Mouse (Mus musculus) bone marrow, adult 2 months (tissue): ENCODE results near the gene Kcnab3. TPM values are rescaled to one million over a fixed set of nuclear protein-coding genes. Genes with fewer than 3 reads are reported as not detected.
"Not testable (repeated sequence)": the region's sequence is repeated elsewhere in the genome, so short reads cannot be mapped to it uniquely, and the experiment has no call there.

Source experiments
- H3K27ac ChIP-seq: fragments of 200-500 bp; 2 replicates; pipeline ENCODE4 v1.5.1; 2012; ENCODE audit warnings: low read depth, mild to moderate bottlenecking, control low read depth, inconsistent platforms, low read length; ENCODE audit not compliant: control insufficient read depth, poor library complexity, insufficient read depth
- H3K4me1 ChIP-seq: fragments of 200-500 bp; 2 replicates; pipeline ENCODE4 v1.6.1; 2011; ENCODE audit warnings: low read length; ENCODE audit not compliant: control insufficient read depth, insufficient read depth
- H3K4me3 ChIP-seq: fragments of 200-500 bp; replicated peaks from 2 replicates; pipeline ENCODE3; 2011; ENCODE audit warnings: mild to moderate bottlenecking, low read depth, low read length, control low read depth; ENCODE audit not compliant: control insufficient read depth
- CTCF ChIP-seq: fragments of 200-500 bp; IDR thresholded peaks from 2 replicates; pipeline ENCODE4 v1.5.1; 2011; ENCODE audit warnings: low read length, control low read depth; ENCODE audit not compliant: control insufficient read depth, insufficient read depth
- POLR2A ChIP-seq: fragments of 200-500 bp; IDR thresholded peaks from 2 replicates; pipeline ENCODE4 v1.6.1; 2011; ENCODE audit warnings: low read depth, mild to moderate bottlenecking, control low read depth, low read length, borderline replicate concordance; ENCODE audit not compliant: control insufficient read depth
- WGBS: fragments of 180-500 bp; shearing (Covaris S2); methylation state at CpG from one replicate; pipeline ENCODE4 v1.1.7; 2018; 5-methylcytosine and 5-hydroxymethylcytosine counted together
- polyA plus RNA-seq: library from polyadenylated mRNA; stranded (reverse); fragments of >200 nt; gene quantifications from 2 replicates; pipeline ENCODE4 v1.2.4, GENCODE M21; 2011; ENCODE audit warnings: low replicate concordance; ENCODE audit not compliant: missing spikeins, insufficient read depth, insufficient read length

The Kcnab3 gene
- polyA plus RNA-seq, 1 experiment = not detected

DNA sequence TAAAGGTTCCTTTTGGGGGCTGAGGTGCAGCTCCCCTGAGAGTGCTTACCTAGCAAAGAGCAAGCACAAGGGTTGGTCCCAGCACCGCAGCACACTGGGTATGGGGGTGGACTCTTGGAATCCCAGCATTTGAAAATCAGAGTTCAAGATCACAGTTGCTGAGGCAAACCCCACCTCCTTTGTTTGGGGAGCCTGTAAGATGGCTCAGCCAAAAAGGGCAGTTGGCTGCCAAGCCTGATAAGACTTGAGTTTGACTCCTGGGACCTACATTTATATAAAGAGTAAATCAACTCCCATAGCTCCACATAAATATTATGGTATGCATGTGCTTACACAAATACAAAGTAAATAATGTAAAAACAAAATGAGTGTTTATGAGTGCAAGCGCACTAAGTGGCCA is 20.0 kb upstream of the Kcnab3 start:
- no peak for TF ChIP-seq CTCF
- no peak for TF ChIP-seq POLR2A
- 74% methylated on average over 2 of the region's 2 CpGs for WGBS

DNA sequence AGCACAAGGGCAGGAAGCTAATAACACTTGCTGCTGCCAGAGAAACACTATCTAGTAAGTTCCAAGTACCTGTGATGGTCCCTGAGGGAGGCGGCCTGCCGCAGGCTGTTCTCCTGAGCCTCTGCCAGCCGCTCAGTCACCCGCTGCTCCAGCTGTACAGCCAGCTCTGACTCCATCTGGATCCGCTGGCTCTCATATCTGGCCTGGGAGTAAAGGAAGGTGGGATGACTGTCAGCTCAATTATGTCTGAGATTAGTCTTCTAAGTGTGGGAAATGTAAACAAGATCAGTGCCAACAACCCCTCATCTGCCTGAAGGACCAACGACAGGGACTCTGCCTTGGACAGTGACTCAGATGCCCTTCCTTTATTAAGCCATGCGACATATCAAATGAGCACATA is 14.8 kb upstream of the Kcnab3 start:
- 89% methylated on average over 7 of the region's 7 CpGs for WGBS

More for the DNA sequence above, 20.0 kb upstream of the Kcnab3 start:
- H3K27ac ChIP-seq = no peak overlapping the region
- H3K4me3 ChIP-seq = no peak overlapping the region
- H3K4me1 ChIP-seq = no peaks in the 10 kb centered on the region

DNA sequence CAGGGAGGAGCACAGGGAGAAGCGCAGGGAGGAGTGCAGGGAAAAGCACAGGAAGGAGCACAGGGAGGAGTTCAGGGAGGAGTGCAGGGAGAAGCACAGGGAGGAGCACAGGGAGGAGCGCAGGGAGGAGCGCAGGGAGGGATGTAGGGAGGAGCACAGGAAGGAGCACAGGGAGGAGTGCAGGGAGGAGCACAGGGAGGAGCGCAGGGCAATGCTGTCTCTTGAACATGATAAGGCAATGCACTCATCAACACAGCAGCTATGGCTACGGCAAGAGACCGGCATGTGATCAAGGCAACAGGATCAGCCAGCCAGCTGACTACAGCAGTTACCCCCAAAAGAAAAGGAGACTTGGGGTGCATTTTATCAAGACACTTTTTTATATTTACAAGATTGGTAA is 9.7 kb upstream of the Kcnab3 start:
- no peaks in the 10 kb centered on the region for H3K4me1 ChIP-seq
- H3K27ac ChIP-seq = no peak overlapping the region
- 97% methylated on average over 6 of the region's 6 CpGs for WGBS
- TF ChIP-seq POLR2A (no peak), CTCF (no peak)
- H3K4me3 ChIP-seq = no peak overlapping the region

More for the DNA sequence above, 14.8 kb upstream of the Kcnab3 start:
- Histone ChIP-seq H3K4me3 (no peak overlapping the region), H3K27ac (no peak overlapping the region), H3K4me1 (no peaks in the 10 kb centered on the region)
- no peak for TF ChIP-seq CTCF

DNA sequence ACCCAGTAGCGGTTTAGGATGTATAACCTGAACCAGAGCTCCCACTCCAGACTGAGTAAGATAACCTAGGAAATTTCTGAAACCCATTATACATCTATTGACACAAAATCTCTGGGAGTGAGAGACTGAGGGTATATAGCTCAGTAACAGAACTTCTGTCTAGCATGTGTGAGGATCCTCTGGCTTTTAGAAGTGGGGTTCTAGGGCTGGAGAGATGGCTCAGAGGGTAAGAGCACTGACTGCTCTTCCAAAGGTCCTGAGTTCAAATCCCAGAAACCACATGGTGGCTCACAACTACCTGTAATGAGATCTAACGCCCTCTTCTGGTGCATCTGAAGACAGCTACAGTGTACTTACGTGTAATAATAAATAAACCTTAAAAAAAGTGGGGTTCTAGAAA is 8.1 kb upstream of the Kcnab3 start:
- not testable (repeated sequence) for H3K4me3 ChIP-seq, H3K4me1 ChIP-seq, H3K27ac ChIP-seq
- 89% methylated on average over 3 of the region's 3 CpGs for WGBS

DNA sequence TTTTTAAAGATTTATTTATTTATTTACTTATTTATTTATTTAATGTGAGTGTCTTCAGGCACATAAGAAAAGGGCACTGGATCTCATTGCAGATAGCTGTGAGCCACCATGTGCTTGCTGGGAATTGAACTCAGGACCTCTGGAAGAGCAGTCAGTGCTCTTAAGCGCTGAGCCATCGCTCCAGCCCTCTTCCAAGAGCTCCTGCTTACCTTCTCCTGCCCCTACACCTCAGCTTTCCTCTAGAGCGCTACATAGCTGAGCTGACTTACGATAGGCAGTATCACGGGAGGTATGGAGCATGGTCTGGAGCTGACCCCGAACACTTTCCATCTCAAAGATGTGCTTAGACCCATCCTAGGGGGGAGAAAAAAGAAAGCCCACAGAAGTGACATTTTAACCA is 4.5 kb upstream of the Kcnab3 start:
- no peak for TF ChIP-seq POLR2A
- no peak for TF ChIP-seq CTCF
- 94% methylated on average over 6 of the region's 6 CpGs for WGBS
- no peak overlapping the region for H3K4me3 ChIP-seq
- no peaks in the 10 kb centered on the region; the same call in 1 of the 2 replicates for H3K4me1 ChIP-seq
- no peak overlapping the region for H3K27ac ChIP-seq

DNA sequence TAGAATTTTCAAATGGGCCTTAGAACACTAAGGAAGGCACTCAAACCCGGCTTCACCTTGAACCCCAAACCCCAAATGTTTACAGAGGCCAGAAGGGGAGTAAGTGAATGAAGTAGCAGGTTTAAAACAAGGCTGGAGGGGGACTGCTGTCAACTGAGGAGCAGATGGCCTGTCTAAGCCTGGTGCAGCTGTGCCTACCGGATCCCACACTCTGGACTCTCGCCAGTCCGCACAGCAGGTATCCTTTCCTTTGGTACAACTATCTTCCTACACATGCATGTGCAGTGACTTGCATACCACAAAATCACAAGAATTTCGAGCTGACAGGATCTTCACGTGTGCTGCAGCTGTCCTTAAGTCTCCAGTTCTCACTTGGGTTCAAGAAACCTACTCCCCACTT is 4.0 kb upstream of the Kcnab3 start:
- WGBS = 47% methylated on average over 6 of the region's 6 CpGs
- H3K4me1 ChIP-seq = no peaks in the 10 kb centered on the region; the same call in 1 of the 2 replicates
- H3K4me3 ChIP-seq = peak overlapping the region; percentile 21
- no peak overlapping the region for H3K27ac ChIP-seq
- TF ChIP-seq CTCF = no peak

DNA sequence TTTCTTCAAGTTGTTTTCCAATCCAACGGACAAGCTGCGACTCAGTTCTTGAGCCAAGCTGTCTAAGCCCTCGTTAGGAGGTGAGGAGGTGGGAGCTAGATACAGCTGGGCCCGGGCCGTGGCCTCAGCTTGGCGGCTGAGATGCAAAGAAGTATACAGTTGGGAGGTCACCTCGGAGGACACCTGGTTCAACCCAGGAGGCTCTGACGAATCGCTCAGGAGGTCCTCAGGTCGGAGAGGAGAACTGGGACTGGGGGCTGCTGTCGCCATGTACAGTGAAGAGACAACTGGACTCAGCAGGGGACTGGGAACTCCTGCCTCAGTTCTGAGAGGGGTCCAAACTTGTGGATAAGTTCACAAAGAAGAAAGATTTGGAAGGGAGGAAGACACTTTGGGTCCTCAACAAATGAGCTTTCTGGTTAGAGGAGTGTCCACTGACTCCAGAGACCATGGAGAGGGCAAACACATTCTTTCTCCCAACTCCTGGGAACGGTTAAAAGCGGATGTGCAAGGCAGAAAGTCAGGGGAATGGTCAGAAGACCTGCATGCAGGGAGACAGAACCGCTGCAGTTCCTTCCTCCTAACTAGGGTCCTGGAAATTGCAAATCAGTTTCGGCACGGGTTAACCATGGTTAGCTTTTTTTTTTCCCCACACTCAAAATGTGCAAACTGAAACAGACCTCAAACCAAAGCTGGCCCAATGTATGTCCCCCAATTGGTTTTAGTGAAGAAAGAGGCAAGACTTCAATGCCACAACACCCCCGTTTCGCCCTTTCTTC is 3.2 kb upstream of the Kcnab3 start:
- Histone ChIP-seq H3K27ac (peak overlapping the region; percentile 79), H3K4me3 (peak overlapping the region; percentile 74), H3K4me1 (no peaks in the 10 kb centered on the region; the same call in 1 of the 2 replicates)
- 16% methylated on average over 18 of the region's 18 CpGs for WGBS
- no peak for TF ChIP-seq POLR2A
- TF ChIP-seq CTCF = no peak

DNA sequence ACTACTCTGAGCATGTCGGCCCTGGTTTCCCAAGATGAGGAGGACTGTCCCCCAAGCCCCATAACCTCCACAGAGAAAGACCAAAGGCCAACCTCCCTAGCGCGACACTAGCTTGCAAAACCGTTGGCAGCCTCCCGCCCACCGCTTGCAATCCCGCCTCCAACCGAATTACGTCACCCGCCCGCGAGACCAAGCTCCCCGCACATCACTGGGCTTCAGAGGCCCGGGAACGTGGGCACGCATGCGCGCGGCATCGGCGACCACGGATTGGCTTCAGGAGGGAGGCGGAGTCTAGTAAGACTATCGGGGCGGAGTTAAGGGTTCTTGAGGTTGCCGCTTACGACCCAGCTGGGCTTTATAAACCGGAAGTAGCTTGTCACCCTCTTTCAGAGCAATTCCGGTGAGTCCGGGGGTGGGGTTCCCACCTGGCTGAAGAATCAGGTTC is 2.4 kb upstream of the Kcnab3 start, which contains the start of the genes Cntrob and Trappc1:
Gene Cntrob (minus strand): TSS at position 109 of the 445 bp plus-strand sequence.
Gene Trappc1 (plus strand): TSS at position 314 of the 445 bp plus-strand sequence.
- Histone ChIP-seq H3K4me1 (no peaks in the 10 kb centered on the region; the same call in 1 of the 2 replicates), H3K27ac (peak within 1 kb of the TSS; percentile 79), H3K4me3 (peak within 1 kb of the TSS; percentile 77)
- 0% methylated on average over 30 of the region's 30 CpGs for WGBS
- peak; percentile 97 for TF ChIP-seq POLR2A
- 0 out of 2 replicates have a peak, but pooled peaks have one; percentile 3 for TF ChIP-seq CTCF

DNA sequence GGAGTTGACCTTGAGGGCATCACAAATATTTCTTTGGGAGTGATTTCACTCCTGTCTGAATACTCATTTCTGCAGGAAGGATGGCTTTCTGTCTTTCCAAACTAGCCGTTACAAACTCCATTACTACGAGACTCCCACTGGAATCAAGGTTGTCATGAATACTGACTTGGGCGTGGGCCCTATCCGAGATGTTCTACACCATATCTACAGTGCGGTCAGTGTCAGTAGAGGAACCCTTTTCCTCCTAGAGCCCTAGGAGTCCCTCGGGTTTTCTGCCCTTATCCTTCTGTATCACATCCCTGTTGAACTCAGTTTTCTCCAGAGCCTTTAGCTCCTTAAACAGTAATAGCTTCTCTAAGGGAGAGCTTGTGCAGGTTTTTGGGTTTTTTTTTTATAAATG is 1.3 kb upstream of the Kcnab3 start:
- Histone ChIP-seq H3K27ac (no peak overlapping the region), H3K4me3 (no peak overlapping the region), H3K4me1 (no peaks in the 10 kb centered on the region; the same call in 1 of the 2 replicates)
- WGBS = 82% methylated on average over 6 of the region's 6 CpGs
- no peak for TF ChIP-seq POLR2A
- no peak for TF ChIP-seq CTCF
